Mouse (Mus musculus) right cerebral cortex, postnatal 4 days (tissue): ENCODE measurements at regions not wholly inside any gene's neighbourhood (a gene's known extent, or its start where the extent isn't known, plus 50 kb on each side); places are given as distances from the start of the nearest gene placed in this dataset.

ENCODE experiments used
- DNase-seq: peaks from one replicate; pipeline ENCODE4 v3.0.0-alpha.2; 2022

GRCm38 (mm10) chr5:141138771-141139360 is 102.4 kb upstream of the Sdk1 start:
- no peak for DNase-seq

- DNase-seq, result no peak
Observed at GRCm38 (mm10) chr5:141139361-141139912, 101.9 kb upstream of the Sdk1 start.

GRCm38 (mm10) chr5:141160391-141160790 is 80.9 kb upstream of the Sdk1 start:
- no peak for DNase-seq

- DNase-seq, result no peak
Observed at GRCm38 (mm10) chr5:141160956-141161355, 80.3 kb upstream of the Sdk1 start.

- no peak for DNase-seq
Observed at GRCm38 (mm10) chr5:141182442-141182841, 58.8 kb upstream of the Sdk1 start.

- no peak for DNase-seq
Observed at GRCm38 (mm10) chr5:141189033-141189432, 52.3 kb upstream of the Sdk1 start.
